Mouse (Mus musculus) brain, embryonic 18.5 days (tissue): Measurements from ENCODE around the gene Fam76b.
A peak's percentile ranks its signal among the peaks of the same experiment; 100 is the strongest.

Source experiments
- DNase-seq: peaks from one replicate; pipeline ENCODE4 v3.0.0-alpha.2; 2012; ENCODE audit warnings: low read depth, low spot score

Gene Fam76b

GRCm38 (mm10) chr9:13871631-13872030, 44.1 kb downstream of the Fam76b start:
- DNase-seq, result no peak

GRCm38 (mm10) chr9:13874359-13874758, 46.8 kb downstream of the Fam76b start:
- no peak for DNase-seq

GRCm38 (mm10) chr9:13875340-13875739, 47.8 kb downstream of the Fam76b start:
- no peak for DNase-seq

DNA sequence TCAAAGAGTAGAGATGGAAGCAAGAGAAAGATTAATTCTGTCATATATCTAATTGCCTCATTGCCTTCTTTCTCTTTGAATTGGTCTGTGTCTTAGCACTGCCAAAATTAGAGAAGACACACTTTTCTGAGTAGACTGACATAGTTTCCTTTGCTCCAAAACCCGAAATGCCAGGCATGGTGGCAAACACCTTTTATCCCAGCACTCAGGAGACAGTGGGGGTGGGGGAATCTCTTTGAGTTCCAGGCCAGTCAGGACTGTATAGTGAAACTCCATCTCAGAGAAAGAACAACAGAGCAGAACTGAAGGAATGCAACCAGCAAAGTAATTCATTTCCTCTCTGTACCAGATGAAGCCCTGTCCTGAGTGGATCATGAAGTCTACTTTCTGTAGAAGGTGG, 53.2 kb downstream of the Fam76b start:
- DNase-seq, result no peak

- DNase-seq, result no peak
Observed at GRCm38 (mm10) chr9:13882478-13882877, 55.0 kb downstream of the Fam76b start.

GRCm38 (mm10) chr9:13888981-13889380, 61.5 kb downstream of the Fam76b start:
- no peak for DNase-seq

- no peak for DNase-seq
Observed at GRCm38 (mm10) chr9:13889657-13890056, 62.1 kb downstream of the Fam76b start.

- no peak for DNase-seq
Observed at GRCm38 (mm10) chr9:13890171-13890570, 62.7 kb downstream of the Fam76b start.

GRCm38 (mm10) chr9:13891888-13892287, 64.4 kb downstream of the Fam76b start:
- DNase-seq, result no peak

DNA sequence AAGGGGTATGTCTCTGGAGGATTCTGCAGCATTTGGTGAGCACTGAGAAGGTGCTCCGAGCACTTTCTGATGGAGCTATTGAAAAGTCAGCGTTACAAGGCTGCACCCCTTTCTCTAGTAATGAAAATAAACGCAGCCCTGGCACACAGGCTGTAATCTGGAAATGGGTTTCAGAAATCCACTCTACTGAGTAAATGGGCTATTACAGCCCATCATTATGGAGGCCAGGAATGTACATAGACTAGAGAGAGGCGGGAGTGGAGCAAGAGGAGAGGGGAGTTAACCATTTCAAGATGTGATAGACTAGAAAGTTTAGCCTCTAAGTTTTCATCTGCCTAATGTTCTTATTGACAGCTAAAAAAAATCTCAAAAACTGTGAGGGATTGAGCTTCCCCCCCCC, 65.5 kb downstream of the Fam76b start:
- DNase-seq, result no peak

- DNase-seq, result no peak
Observed at GRCm38 (mm10) chr9:13894491-13894890, 67.0 kb downstream of the Fam76b start.

- DNase-seq, result no peak
Observed at GRCm38 (mm10) chr9:13894936-13895335, 67.4 kb downstream of the Fam76b start.

GRCm38 (mm10) chr9:13896055-13896454, 68.5 kb downstream of the Fam76b start:
- DNase-seq, result peak; percentile 32

DNA sequence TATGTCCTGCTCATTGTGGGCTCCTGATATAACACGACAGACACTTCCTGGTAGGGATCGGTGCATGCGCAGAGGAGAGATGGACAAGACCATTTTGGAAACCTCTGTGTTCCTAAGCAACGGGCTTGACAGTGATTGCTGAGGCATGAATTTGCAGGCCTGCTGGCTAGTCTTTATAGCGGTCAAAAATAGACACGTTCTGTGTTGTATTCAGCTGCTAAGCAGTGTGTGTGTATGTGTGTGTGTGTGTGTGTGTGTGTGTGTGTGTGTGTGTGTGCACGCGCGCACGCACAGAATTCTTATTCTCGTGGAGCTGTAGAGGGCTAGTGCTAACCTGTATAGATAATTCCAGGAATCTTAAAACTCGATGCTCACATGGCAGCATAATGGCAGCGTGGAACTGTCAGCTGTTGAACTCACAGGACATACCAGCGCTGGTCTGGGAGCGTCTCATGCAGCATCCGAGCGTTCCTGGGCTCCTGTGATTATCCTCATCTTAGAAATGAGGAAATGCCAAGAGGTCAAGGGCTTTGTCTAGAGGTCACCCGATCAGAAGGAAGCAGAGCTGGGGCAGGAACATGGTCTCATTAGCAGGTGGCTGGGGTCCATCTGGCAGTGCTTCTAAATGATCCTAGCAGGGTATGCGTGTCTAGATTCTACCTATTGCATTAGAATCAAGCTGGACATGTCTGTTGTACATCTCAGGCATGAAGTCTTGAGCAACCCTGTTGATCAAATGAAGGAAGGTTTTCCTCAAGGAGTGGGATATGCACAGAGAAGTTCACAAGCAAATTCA, 71.2 kb downstream of the Fam76b start:
- DNase-seq, result peak; percentile 40

- DNase-seq, result no peak
Observed at GRCm38 (mm10) chr9:13902030-13902429, 74.5 kb downstream of the Fam76b start.

DNA sequence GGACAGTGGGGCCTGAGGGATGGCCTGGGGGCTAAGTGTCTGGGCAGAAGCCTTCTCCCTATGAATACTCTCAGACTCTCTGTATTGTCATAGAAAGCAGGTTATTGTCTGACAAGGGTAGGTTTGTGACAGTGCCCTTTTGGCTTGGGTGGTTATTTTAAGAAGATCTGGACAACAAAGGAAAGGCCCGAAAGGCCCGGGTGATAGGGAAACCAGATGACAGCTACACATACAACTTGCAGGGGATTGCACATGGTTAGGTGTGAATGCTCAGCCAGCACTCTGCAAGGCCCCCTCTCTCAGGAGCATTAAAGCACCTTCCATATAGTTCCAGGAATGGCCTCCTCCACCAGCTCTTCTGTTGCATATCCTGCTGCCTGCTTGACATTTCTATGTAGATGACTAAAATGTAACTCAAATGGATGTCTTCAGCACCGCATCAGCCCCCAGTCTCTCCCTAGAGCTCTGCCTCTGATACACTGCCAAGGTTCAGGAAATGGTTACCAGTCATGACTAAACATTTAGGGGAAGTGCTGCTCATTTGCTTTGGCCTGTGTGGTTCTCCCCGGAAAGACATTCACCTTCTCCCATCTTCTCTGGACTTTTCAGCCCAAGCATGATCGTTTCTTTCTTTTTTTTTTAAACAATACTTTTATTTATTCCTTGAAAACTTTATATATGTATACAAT, 76.7 kb downstream of the Fam76b start:
- no peak for DNase-seq
